Mouse (Mus musculus) spleen, adult 2 months (tissue): ENCODE measurements at regions not wholly inside any gene's neighbourhood (a gene's known extent, or its start where the extent isn't known, plus 50 kb on each side); places are given as distances from the start of the nearest gene placed in this dataset.

Experiments
- CTCF ChIP-seq: fragments of 200-500 bp; IDR thresholded peaks from 2 replicates; pipeline ENCODE4 v1.5.1; 2011; ENCODE audit warnings: mild to moderate bottlenecking, inconsistent platforms; ENCODE audit not compliant: insufficient read depth, insufficient read length, insufficient replicate concordance; ENCODE audit errors: extremely low read depth
- POLR2A ChIP-seq: fragments of 200-500 bp; IDR thresholded peaks from 2 replicates; pipeline ENCODE4 v1.6.1; 2011; ENCODE audit warnings: low read depth, low read length, inconsistent platforms

GRCm38 (mm10) chr7:72500190-72500589, 193.8 kb upstream of the Mctp2 start:
- TF ChIP-seq CTCF: no peak
- no peak for TF ChIP-seq POLR2A
